Mouse (Mus musculus): ENCODE measurements around the gene Epop. TPM values are rescaled to one million over a fixed set of nuclear protein-coding genes. Genes with fewer than 3 reads are reported as not detected.

Gene Epop
- polyA plus RNA-seq, 1 experiment from 2014 or later, result 1.3 TPM

DNA sequence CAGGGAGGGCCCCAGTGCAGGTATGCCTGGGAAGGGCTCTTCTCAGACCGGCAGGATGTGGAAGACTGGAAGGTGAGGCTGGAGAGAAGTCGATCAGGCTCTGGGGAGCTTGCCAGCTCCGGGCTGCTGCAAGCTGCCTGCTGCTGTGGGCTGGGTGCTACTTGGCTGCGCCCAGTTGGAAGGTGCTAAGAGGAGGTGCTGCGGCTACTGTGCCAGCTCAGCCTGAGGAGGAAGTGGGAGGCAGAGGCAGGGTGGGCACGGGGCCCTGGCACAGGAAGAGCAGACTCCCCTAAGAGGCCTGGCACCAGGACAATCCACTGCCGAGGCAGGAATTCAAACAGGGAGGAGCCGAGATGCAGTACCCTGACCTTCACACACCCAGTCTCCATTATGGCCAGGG, 18.4 kb downstream of the Epop start:
- Histone ChIP-seq H3K36me3 (ENCODE audit: control insufficient read depth, insufficient read depth, low read length) (no peaks in the 10 kb centered on the region), H3K4me3 (ENCODE audit: low read depth, low read length) (no peak overlapping the region), H3K9ac (ENCODE audit: low read depth, low read length) (no peak overlapping the region), H3K4me2 (ENCODE audit: low read length) (no peak overlapping the region), H3K27ac (ENCODE audit: low read length) (no peak overlapping the region), H3K9me3 (replicated peaks; ENCODE audit: control insufficient read depth, low read length, poor library complexity, severe bottlenecking) (no peaks in the 10 kb centered on the region), H3K4me1 (ENCODE audit: control insufficient read depth, insufficient read depth, low read length) (no peaks in the 10 kb centered on the region), H3K27me3 (ENCODE audit: control insufficient read depth, insufficient read depth, low read depth, low read length) (no peaks in the 10 kb centered on the region)
- ATAC-seq, result no peak
- WGBS, result 77% methylated on average over 8 of the region's 8 CpGs

DNA sequence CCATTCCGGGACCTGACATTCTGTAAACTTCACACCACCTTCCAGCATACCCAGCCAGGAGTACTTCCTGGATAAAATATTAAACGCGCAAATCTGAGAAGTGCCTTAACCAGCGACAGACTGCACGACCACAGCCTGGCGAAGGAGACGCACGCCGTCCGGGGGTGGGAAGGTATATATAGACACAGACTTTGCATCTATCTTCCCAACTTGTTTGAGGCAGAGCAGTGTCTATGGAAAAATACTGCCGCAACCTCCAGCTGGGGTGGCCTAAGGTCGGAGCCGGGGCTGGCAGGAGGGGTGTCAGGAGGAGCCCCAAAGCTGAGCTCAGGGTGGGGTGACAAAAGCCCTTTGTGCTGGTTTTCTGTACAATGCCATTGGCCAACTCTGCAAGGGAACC, 19.8 kb downstream of the Epop start:
- ATAC-seq, result no peak
- WGBS, result 92% methylated on average over 13 of the region's 13 CpGs

DNA sequence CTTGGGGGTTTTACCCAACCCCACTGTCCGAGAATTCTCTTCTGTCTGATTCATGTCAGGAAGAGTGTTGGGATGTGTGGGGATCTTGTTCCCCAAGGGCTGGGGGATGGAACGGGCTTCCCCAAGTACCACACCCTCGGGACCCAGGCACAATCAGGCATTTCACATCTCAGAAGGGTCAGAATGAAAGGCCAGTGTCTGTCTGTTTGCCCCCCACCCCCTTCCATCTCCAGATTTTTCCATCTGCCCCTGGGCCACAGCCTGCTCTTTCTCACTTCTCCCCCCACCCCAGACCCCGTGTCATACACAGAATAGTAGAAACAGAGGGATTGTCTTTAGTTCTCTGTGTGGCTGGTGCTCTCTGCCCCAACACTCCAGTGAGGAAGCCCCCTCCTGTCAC, 20.6 kb downstream of the Epop start:
- H3K27ac ChIP-seq (ENCODE audit: low read length), result no peak overlapping the region
- 74% methylated on average over 4 of the region's 4 CpGs for WGBS
- no peaks in the 10 kb centered on the region for H3K27me3 ChIP-seq (ENCODE audit: control insufficient read depth, insufficient read depth, low read depth, low read length)
- H3K4me2 ChIP-seq (ENCODE audit: low read length), result no peak overlapping the region
- no peak overlapping the region for H3K9ac ChIP-seq (ENCODE audit: low read depth, low read length)
- no peaks in the 10 kb centered on the region for H3K9me3 ChIP-seq (replicated peaks; ENCODE audit: control insufficient read depth, low read length, poor library complexity, severe bottlenecking)
- H3K4me3 ChIP-seq (ENCODE audit: low read depth, low read length), result no peak overlapping the region
- no peaks in the 10 kb centered on the region for H3K36me3 ChIP-seq (ENCODE audit: control insufficient read depth, insufficient read depth, low read length)
- no peak for ATAC-seq
- no peaks in the 10 kb centered on the region for H3K4me1 ChIP-seq (ENCODE audit: control insufficient read depth, insufficient read depth, low read length)

More for the DNA sequence above, 19.8 kb downstream of the Epop start:
- H3K27ac ChIP-seq (ENCODE audit: low read length), result no peak overlapping the region
- H3K9ac ChIP-seq (ENCODE audit: low read depth, low read length), result no peak overlapping the region
- no peaks in the 10 kb centered on the region for H3K4me1 ChIP-seq (ENCODE audit: control insufficient read depth, insufficient read depth, low read length)
- H3K4me2 ChIP-seq (ENCODE audit: low read length), result no peak overlapping the region
- H3K4me3 ChIP-seq (ENCODE audit: low read depth, low read length), result no peak overlapping the region
- no peaks in the 10 kb centered on the region for H3K36me3 ChIP-seq (ENCODE audit: control insufficient read depth, insufficient read depth, low read length)
- no peaks in the 10 kb centered on the region for H3K9me3 ChIP-seq (replicated peaks; ENCODE audit: control insufficient read depth, low read length, poor library complexity, severe bottlenecking)
- no peaks in the 10 kb centered on the region for H3K27me3 ChIP-seq (ENCODE audit: control insufficient read depth, insufficient read depth, low read depth, low read length)

DNA sequence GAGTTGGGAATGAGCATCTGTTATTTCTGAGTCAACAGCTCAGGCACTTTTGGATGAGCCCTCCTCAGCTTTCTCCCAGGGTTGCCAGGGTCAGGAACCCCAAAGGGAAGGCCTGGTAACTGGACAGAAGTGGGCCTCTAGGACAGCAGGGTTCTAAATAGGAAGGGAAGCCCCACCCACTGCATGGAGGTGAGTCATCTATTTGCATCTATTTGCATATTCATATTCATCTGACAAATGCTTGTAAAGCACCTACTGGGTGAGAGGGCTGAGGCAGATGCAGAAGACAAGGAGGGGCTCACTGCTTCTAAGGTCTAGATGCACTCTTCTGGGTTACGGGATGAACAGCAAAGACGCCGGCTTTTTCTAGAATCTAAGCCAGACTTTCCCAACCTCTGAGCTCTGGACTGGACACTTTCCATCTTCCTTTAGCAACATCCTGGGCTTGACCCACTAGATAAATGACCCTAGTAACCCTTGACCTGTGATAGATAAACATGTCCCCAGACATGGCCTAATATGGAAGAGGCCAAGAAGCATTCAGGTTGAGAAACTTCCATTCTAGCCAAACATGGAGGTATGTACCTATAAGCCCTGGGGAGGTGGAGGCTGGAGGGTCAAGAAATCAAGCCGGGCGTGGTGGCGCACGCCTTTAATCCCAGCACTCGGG, 22.3 kb downstream of the Epop start:
- Histone ChIP-seq H3K9ac (ENCODE audit: low read depth, low read length) (no peak overlapping the region), H3K4me3 (ENCODE audit: low read depth, low read length) (no peak overlapping the region), H3K4me2 (ENCODE audit: low read length) (no peak overlapping the region), H3K4me1 (ENCODE audit: control insufficient read depth, insufficient read depth, low read length) (no peaks in the 10 kb centered on the region), H3K36me3 (ENCODE audit: control insufficient read depth, insufficient read depth, low read length) (no peaks in the 10 kb centered on the region), H3K27me3 (ENCODE audit: control insufficient read depth, insufficient read depth, low read depth, low read length) (no peaks in the 10 kb centered on the region), H3K9me3 (replicated peaks; ENCODE audit: control insufficient read depth, low read length, poor library complexity, severe bottlenecking) (no peaks in the 10 kb centered on the region), H3K27ac (ENCODE audit: low read length) (no peak overlapping the region)
- WGBS, result 95% methylated on average over 8 of the region's 8 CpGs
- no peak for ATAC-seq

DNA sequence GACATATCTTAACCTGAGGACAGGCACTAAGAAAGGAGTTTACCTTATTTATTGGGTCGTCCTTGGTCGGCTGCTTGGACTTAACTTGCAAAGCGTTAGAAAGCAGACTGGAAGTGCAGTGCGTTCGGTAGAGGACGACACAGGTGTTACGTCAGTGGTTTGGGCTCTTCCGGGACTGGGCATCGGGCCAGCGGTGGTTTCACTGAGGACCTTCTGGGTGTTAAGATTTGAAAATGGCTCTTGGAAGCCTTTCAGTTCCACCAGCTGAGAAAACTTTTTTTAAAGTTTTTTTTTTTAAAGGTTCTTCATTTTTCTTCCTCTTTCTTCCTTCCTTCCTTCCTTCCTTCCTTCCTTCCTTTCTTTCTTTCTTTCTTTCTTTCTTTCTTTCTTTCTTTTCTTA, 25.6 kb downstream of the Epop start:
- Histone ChIP-seq H3K4me3 (ENCODE audit: low read depth, low read length) (no peak overlapping the region), H3K36me3 (ENCODE audit: control insufficient read depth, insufficient read depth, low read length) (no peaks in the 10 kb centered on the region), H3K9ac (ENCODE audit: low read depth, low read length) (no peak overlapping the region), H3K4me1 (ENCODE audit: control insufficient read depth, insufficient read depth, low read length) (no peaks in the 10 kb centered on the region), H3K9me3 (replicated peaks; ENCODE audit: control insufficient read depth, low read length, poor library complexity, severe bottlenecking) (0 out of 2 replicates have a peak, but pooled peaks cover 2% of the 10 kb centered on the region), H3K27ac (ENCODE audit: low read length) (no peak overlapping the region), H3K27me3 (ENCODE audit: control insufficient read depth, insufficient read depth, low read depth, low read length) (no peaks in the 10 kb centered on the region), H3K4me2 (ENCODE audit: low read length) (no peak overlapping the region)
- no peak for ATAC-seq
- WGBS, result 83% methylated on average over 10 of the region's 10 CpGs

DNA sequence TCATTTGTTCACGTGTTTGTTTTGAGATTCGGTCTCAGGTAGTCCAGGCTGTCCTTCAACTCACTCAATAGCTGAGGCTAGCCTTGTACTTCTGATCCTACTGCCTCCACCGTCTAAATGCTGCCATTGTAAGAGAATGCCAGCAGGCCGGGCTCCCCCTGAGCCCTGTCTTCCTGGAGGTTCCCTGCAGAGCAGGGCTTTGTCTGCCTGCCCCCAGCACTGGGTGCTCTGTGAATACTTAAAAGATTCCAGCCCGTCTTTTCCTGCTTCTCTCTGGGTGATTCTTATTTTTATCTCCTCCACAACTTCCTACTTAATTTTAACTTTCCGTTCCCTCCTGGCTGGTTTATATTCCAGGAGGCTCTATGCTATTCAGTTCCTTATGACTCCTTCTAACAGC, 27.3 kb downstream of the Epop start:
- Histone ChIP-seq H3K9me3 (replicated peaks; ENCODE audit: control insufficient read depth, low read length, poor library complexity, severe bottlenecking) (0 out of 2 replicates have a peak, but pooled peaks cover 2% of the 10 kb centered on the region), H3K27ac (ENCODE audit: low read length) (no peak overlapping the region), H3K4me1 (ENCODE audit: control insufficient read depth, insufficient read depth, low read length) (no peaks in the 10 kb centered on the region), H3K4me2 (ENCODE audit: low read length) (no peak overlapping the region), H3K4me3 (ENCODE audit: low read depth, low read length) (no peak overlapping the region), H3K9ac (ENCODE audit: low read depth, low read length) (no peak overlapping the region), H3K27me3 (ENCODE audit: control insufficient read depth, insufficient read depth, low read depth, low read length) (no peaks in the 10 kb centered on the region), H3K36me3 (ENCODE audit: control insufficient read depth, insufficient read depth, low read length) (no peaks in the 10 kb centered on the region)
- no peak for ATAC-seq
- 27% methylated on average over 6 of the region's 6 CpGs for WGBS

DNA sequence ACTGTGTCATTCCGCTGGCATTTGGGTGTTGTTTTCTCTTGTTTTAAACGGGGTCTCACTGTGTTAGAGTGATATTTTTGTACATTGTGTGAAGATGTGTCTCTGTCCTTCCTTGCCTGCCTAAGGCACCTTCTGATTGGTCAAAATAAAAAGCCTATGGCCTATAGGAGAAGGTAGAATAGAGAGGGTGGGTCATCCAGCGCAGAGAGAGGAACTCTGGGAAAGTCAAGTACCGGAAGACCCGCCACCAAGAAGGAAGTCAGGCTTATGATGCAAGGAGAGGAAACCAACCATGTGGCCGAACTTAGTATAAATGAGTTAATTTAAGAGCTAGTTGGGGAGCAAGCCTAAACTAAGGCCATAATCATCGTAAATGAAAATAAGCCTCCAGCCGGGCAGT, 30.4 kb downstream of the Epop start:
- 92% methylated on average over 8 of the region's 8 CpGs for WGBS
- no peak overlapping the region for H3K4me2 ChIP-seq (ENCODE audit: low read length)
- H3K27ac ChIP-seq (ENCODE audit: low read length), result no peak overlapping the region
- no peaks in the 10 kb centered on the region for H3K27me3 ChIP-seq (ENCODE audit: control insufficient read depth, insufficient read depth, low read depth, low read length)
- ATAC-seq, result no peak
- no peak overlapping the region for H3K9ac ChIP-seq (ENCODE audit: low read depth, low read length)
- H3K9me3 ChIP-seq (replicated peaks; ENCODE audit: control insufficient read depth, low read length, poor library complexity, severe bottlenecking), result 0 out of 2 replicates have a peak, but pooled peaks cover 2% of the 10 kb centered on the region
- H3K36me3 ChIP-seq (ENCODE audit: control insufficient read depth, insufficient read depth, low read length), result no peaks in the 10 kb centered on the region
- no peaks in the 10 kb centered on the region for H3K4me1 ChIP-seq (ENCODE audit: control insufficient read depth, insufficient read depth, low read length)
- no peak overlapping the region for H3K4me3 ChIP-seq (ENCODE audit: low read depth, low read length)

DNA sequence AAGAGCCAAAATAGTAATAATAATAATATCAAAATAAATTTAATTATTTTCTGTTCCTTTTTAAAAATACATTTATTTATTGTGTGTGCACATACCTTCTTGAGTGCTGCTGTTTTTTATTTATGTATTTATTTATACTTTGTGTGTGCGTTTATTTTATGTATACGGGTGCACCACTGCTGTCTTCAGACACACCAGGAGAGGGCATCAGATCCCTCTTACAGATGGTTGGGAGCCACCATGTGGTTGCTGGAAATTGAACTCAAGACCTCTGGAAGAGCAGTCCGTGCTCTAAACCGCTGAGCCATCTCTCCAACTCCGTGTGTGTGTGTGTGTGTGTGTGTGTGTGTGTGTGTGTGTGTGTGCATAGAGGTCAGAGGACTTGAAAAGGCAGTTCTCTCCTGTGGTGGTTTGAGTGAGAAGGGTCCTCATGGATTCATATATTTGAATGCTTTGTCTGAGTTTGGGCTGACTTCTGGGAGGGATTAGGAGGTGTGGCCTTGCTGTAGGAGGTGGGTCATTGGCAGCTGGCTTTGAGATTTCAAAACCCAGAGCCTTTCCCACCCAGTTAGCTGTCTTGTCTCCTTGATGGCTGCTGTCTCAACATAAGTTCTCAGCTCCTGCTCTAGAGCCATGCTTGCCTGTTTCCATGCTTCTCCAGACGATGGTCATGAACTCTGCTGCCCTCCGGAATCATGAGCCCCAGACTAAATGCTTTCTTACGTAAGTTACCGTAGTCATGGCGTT, 31.4 kb downstream of the Epop start:
- H3K4me2 ChIP-seq (ENCODE audit: low read length), result no peak overlapping the region
- 0 out of 2 replicates have a peak, but pooled peaks cover 2% of the 10 kb centered on the region for H3K9me3 ChIP-seq (replicated peaks; ENCODE audit: control insufficient read depth, low read length, poor library complexity, severe bottlenecking)
- H3K36me3 ChIP-seq (ENCODE audit: control insufficient read depth, insufficient read depth, low read length), result no peaks in the 10 kb centered on the region
- WGBS, result 79% methylated on average over 10 of the region's 10 CpGs
- H3K4me1 ChIP-seq (ENCODE audit: control insufficient read depth, insufficient read depth, low read length), result no peaks in the 10 kb centered on the region
- H3K4me3 ChIP-seq (ENCODE audit: low read depth, low read length), result no peak overlapping the region
- no peak overlapping the region for H3K27ac ChIP-seq (ENCODE audit: low read length)
- no peak overlapping the region for H3K9ac ChIP-seq (ENCODE audit: low read depth, low read length)
- no peak for ATAC-seq
- no peaks in the 10 kb centered on the region for H3K27me3 ChIP-seq (ENCODE audit: control insufficient read depth, insufficient read depth, low read depth, low read length)

DNA sequence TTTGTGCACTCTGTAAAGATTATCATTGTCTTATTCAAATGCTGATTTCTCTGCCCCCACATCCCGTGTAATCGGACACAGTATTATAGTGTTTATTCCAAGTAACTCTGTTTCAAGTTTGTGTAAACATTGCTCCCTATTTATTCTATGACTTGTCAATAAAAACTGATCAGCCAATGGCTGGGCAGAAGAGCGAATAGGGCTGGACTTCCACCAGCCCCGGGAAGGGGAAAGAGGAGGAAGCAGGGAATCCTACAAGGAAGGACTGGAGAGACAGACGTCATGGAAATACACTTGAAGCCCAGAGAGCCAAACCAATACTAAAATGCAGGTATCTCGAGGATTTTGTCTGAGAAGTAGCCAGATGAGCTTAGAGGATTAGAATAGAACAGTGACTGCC, 35.4 kb downstream of the Epop start:
- no peaks in the 10 kb centered on the region for H3K27me3 ChIP-seq (ENCODE audit: control insufficient read depth, insufficient read depth, low read depth, low read length)
- no peak overlapping the region for H3K27ac ChIP-seq (ENCODE audit: low read length)
- H3K9ac ChIP-seq (ENCODE audit: low read depth, low read length), result no peak overlapping the region
- peaks cover 5% of the 10 kb centered on the region; the same call in 1 of the 2 replicates for H3K4me1 ChIP-seq (ENCODE audit: control insufficient read depth, insufficient read depth, low read length)
- H3K4me2 ChIP-seq (ENCODE audit: low read length), result 0 out of 2 replicates have a peak overlapping the region, but pooled peaks have one; percentile 3
- WGBS, result 55% methylated on average over 6 of the region's 6 CpGs
- no peaks in the 10 kb centered on the region for H3K36me3 ChIP-seq (ENCODE audit: control insufficient read depth, insufficient read depth, low read length)
- no peak for ATAC-seq
- H3K4me3 ChIP-seq (ENCODE audit: low read depth, low read length), result no peak overlapping the region
- no peaks in the 10 kb centered on the region for H3K9me3 ChIP-seq (replicated peaks; ENCODE audit: control insufficient read depth, low read length, poor library complexity, severe bottlenecking)
